Comparison of ENCODE assay signal across 1 mouse cellular context in the genomic region with DNA sequence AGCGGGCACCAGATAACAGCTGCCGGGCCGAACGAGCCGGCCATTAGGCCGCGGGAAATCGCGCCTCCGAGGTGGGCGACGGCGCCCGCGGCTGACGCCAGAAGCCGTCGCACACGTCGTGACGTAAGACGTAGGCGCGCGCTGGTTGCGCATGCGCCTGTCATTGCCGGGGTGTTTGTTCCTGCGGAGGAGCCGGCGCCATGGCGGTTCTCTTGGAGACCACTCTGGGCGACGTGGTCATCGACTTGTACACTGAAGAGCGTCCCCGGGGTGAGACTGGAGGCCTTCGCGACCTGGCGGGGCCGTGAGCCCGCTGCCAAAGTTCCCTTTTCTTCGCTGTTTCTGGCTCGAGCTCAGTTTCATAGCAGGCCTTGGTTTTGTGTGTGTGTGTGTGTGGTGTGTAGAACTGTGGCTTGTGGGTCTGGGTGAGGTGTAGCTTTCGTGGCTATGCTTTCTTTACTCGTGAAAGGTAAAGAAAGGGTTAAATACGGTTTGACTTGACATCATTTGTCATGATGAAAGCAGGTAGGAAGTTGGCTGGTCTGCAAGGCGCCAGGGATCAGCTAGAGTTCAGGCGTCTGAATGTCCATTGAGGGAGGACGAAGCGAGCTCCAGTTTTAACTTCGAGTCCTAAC.
A peak's percentile ranks its signal among the peaks of the same experiment; 100 is the strongest.
TF ChIP-seq lines count a peak whose summit lies in the region.

A gene (minus strand): TSS at position 74 of the 635 bp plus-strand sequence.
A gene (plus strand): TSS at position 141 of the 635 bp plus-strand sequence.

TF ChIP-seq in myocyte, 11 proteins besides CTCF, POLR2A, EP300 and RAD21 (continued from another document):
- TF ChIP-seq MAX (IDR thresholded peaks at IDR 0.05; ENCODE audit: low read depth) (no peak), TCF3 (IDR thresholded peaks at IDR 0.05; ENCODE audit: insufficient read length, low read depth) (no peak), POLR2AphosphoS2 (IDR thresholded peaks at IDR 0.05; ENCODE audit: insufficient read length, low read depth) (peak; percentile 91), TCF12 (IDR thresholded peaks at IDR 0.05; ENCODE audit: insufficient read depth, poor library complexity, severe bottlenecking) (no peak)
